Mouse (Mus musculus) spleen, adult 2 months (tissue): ENCODE measurements around the gene Fam163b. TPM values are rescaled to one million over a fixed set of nuclear protein-coding genes. Genes with fewer than 3 reads are reported as not detected.

Experiments used
- DNase-seq, 2 experiments: peaks; one replicate each; pipeline versions ENCODE4 v3.0.0 to v3.0.0-alpha.2; 2012 to 2021; ENCODE audit warnings: low spot score in 2 of 2, low read depth in 1 of 2
- H3K27ac ChIP-seq: fragments of 200-500 bp; 2 replicates; pipeline ENCODE4 v1.5.1; 2012; ENCODE audit warnings: low read length, inconsistent platforms; ENCODE audit not compliant: insufficient read depth
- H3K27me3 ChIP-seq: fragments of 200-500 bp; 2 replicates; pipeline ENCODE4 v1.6.1; 2012; ENCODE audit warnings: mild to moderate bottlenecking, moderate library complexity, low read length, inconsistent platforms; ENCODE audit not compliant: control insufficient read depth, insufficient read depth
- H3K36me3 ChIP-seq: fragments of 200-500 bp; 2 replicates; pipeline ENCODE4 v1.6.1; 2012; ENCODE audit warnings: mild to moderate bottlenecking, low read length, inconsistent platforms; ENCODE audit not compliant: control insufficient read depth, insufficient read depth
- H3K4me1 ChIP-seq: fragments of 200-500 bp; 2 replicates; pipeline ENCODE4 v1.6.1; 2011; ENCODE audit warnings: inconsistent platforms; ENCODE audit not compliant: control insufficient read depth, insufficient read depth, insufficient read length
- H3K4me3 ChIP-seq: fragments of 200-500 bp; 2 replicates; pipeline ENCODE4 v1.5.1; 2011; ENCODE audit warnings: mild to moderate bottlenecking, inconsistent platforms; ENCODE audit not compliant: insufficient read depth, insufficient read length; ENCODE audit errors: extremely low read depth
- CTCF ChIP-seq: fragments of 200-500 bp; IDR thresholded peaks from 2 replicates; pipeline ENCODE4 v1.5.1; 2011; ENCODE audit warnings: mild to moderate bottlenecking, inconsistent platforms; ENCODE audit not compliant: insufficient read depth, insufficient read length, insufficient replicate concordance; ENCODE audit errors: extremely low read depth
- POLR2A ChIP-seq: fragments of 200-500 bp; IDR thresholded peaks from 2 replicates; pipeline ENCODE4 v1.6.1; 2011; ENCODE audit warnings: low read depth, low read length, inconsistent platforms
- WGBS: fragments of 180-500 bp; shearing (Covaris S2); methylation state at CpG from one replicate; pipeline ENCODE4 v1.1.7; 2018; 5-methylcytosine and 5-hydroxymethylcytosine counted together
- polyA plus RNA-seq: library from polyadenylated mRNA; depleted of rRNA; stranded (reverse); fragments of >200 nt; gene quantifications from 2 replicates; pipeline ENCODE4 v1.2.3, GENCODE M21; 2012

Gene Fam163b
- polyA plus RNA-seq, 1 experiment, result not detected

- H3K27ac ChIP-seq, result peak overlapping the region; percentile 17; the same call in 1 of the 2 replicates
- H3K4me3 ChIP-seq, result no peak overlapping the region
- no peak for TF ChIP-seq POLR2A
- no peak for TF ChIP-seq CTCF
- DNase-seq, result no peak
- WGBS, result 70% methylated on average over 5 of the region's 5 CpGs
- no peaks in the 10 kb centered on the region; the same call in 1 of the 2 replicates for H3K4me1 ChIP-seq
- no peaks in the 10 kb centered on the region for H3K27me3 ChIP-seq
- H3K36me3 ChIP-seq, result no peaks in the 10 kb centered on the region
Measured at GRCm38 (mm10) chr2:27088700-27089099, 53.6 kb downstream of the Fam163b start.

GRCm38 (mm10) chr2:27088071-27088644 lies 54.1 kb downstream of the Fam163b start:
- TF ChIP-seq CTCF, result no peak
- Histone ChIP-seq H3K4me1 (no peaks in the 10 kb centered on the region; the same call in 1 of the 2 replicates), H3K36me3 (no peaks in the 10 kb centered on the region), H3K27ac (peak overlapping the region; percentile 22; the same call in 1 of the 2 replicates), H3K4me3 (no peak overlapping the region), H3K27me3 (no peaks in the 10 kb centered on the region)
- WGBS, result 46% methylated on average over 18 of the region's 18 CpGs
- DNase-seq, result no peak

DNA sequence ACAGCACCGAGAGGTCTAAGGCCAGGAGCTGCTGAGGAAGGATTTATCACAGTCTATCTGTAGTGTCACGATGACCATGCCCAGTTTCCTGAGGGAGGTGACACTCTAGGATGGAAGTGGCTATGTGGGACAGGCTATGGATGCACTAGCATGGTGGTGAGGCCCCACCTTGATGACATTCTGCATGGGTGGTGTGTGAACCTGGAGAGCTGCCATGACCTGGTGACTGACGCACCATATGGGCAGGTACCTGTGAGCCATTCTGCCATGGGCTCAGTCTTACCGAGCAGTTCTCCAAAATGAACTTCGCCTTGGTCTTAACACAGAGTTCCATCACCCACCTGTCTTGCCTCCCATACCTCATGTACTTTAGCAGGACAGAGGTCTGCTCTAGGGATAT lies 54.7 kb downstream of the Fam163b start:
- Histone ChIP-seq H3K27me3 (no peaks in the 10 kb centered on the region), H3K27ac (no peak overlapping the region), H3K4me1 (no peaks in the 10 kb centered on the region; the same call in 1 of the 2 replicates), H3K36me3 (no peaks in the 10 kb centered on the region), H3K4me3 (no peak overlapping the region)
- DNase-seq, result no peak
- 90% methylated on average over 5 of the region's 5 CpGs for WGBS
- TF ChIP-seq POLR2A (no peak), CTCF (no peak)

GRCm38 (mm10) chr2:27086483-27087010 lies 55.7 kb downstream of the Fam163b start:
- Histone ChIP-seq H3K27ac (no peak overlapping the region), H3K4me1 (no peaks in the 10 kb centered on the region; the same call in 1 of the 2 replicates), H3K27me3 (no peaks in the 10 kb centered on the region), H3K4me3 (no peak overlapping the region), H3K36me3 (no peaks in the 10 kb centered on the region)
- 72% methylated on average over 4 of the region's 4 CpGs for WGBS
- TF ChIP-seq POLR2A, result no peak
- no peak for TF ChIP-seq CTCF
- DNase-seq, result no peak

DNA sequence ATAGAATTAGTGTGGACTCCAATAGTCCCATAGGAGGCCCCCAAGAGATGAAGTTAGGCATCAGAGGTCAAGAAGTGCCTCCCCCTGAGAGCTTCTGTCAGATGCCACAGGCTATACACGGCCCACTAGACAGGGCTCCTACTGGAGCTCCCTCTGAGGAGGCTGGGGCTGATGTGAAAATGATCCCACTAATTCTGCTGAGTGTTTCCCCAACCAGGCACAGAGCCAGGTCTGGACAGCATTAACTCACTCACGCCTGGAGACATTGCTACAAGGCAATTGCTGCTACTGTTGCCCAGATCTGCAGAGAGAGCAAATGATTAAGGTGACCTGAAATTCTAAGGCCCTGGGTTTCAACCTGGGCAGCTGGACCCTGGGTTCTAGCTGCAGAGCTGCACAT lies 56.5 kb downstream of the Fam163b start:
- no peak for DNase-seq
- H3K36me3 ChIP-seq, result no peaks in the 10 kb centered on the region
- no peaks in the 10 kb centered on the region; the same call in 1 of the 2 replicates for H3K4me1 ChIP-seq
- H3K27ac ChIP-seq, result no peak overlapping the region
- H3K4me3 ChIP-seq, result no peak overlapping the region
- H3K27me3 ChIP-seq, result no peaks in the 10 kb centered on the region
- WGBS, result 74% methylated on average over 2 of the region's 2 CpGs
- TF ChIP-seq CTCF (no peak), POLR2A (no peak)

DNA sequence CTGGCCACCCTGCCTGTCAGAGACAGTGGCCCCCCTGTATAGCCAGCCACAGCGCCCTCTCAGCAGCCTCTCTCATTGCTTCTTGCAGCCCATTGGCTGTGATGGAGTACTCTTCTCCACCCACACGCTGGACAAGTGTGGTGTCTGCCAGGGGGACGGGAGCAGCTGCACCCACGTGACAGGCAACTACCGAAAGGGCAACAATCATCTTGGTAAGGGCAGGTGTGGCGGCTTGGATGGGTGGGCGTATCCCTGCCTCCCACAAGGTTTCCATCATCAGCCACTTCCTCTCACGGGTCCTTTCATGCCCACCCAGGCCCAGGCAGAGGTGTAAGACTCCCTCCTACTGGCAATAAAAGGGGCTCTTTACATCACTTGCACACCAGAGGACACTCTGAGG lies 57.3 kb downstream of the Fam163b start:
- DNase-seq, result no peak
- H3K27ac ChIP-seq, result no peak overlapping the region

GRCm38 (mm10) chr2:27083761-27084475 lies 58.4 kb downstream of the Fam163b start:
- DNase-seq, result no peak
- Histone ChIP-seq H3K36me3 (no peaks in the 10 kb centered on the region), H3K27ac (no peak overlapping the region; the same call in 1 of the 2 replicates), H3K4me1 (peaks cover 6% of the 10 kb centered on the region; the same call in 1 of the 2 replicates), H3K4me3 (no peak overlapping the region), H3K27me3 (no peaks in the 10 kb centered on the region)
- TF ChIP-seq POLR2A, result no peak
- no peak for TF ChIP-seq CTCF
- WGBS, result 91% methylated on average over 12 of the region's 12 CpGs

More for the DNA sequence above, 57.3 kb downstream of the Fam163b start:
- H3K36me3 ChIP-seq, result no peaks in the 10 kb centered on the region
- no peak overlapping the region for H3K4me3 ChIP-seq
- H3K4me1 ChIP-seq, result no peaks in the 10 kb centered on the region; the same call in 1 of the 2 replicates
- TF ChIP-seq POLR2A (no peak), CTCF (no peak)
- H3K27me3 ChIP-seq, result no peaks in the 10 kb centered on the region
- WGBS, result 38% methylated on average over 8 of the region's 8 CpGs
